Mouse (Mus musculus) T-helper 17 cell (primary cell): ENCODE measurements around the gene Srarp.

Source experiments
- in situ Hi-C, 2 experiments: fragments of 300-600 bp; cut with MboI, MseI; formaldehyde crosslinking; loops; 1 replicate in 1 of 2; 2 replicates in 1 of 2; pipeline ENCODE4 v1.15.1; 2025; ENCODE audit warnings: high pct_unique_total_duplicates in 2 of 2

Gene Srarp

DNA sequence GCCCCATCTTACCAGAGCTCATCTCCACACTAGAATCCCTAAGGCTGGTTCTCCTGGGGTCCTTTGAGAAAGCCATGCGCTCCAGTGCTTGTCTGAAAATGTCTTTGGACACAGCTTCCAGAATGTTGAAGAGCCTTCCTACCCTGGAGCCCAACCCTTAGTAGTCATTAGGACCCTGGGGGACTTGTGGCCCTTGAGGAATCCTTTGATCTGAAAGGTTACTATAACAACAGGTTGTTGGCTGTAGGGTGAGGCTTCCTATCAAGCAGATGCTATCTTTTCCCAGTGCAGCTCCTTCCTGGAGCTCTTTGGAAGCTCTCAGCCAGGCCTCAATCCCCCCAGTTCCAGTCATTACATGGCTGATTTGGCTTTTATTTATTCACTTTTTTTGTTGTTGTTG is at the start of gene Srarp:
Gene Srarp, minus strand, starts transcription at position 132 of the 400 bp plus-strand sequence.
- in situ Hi-C loops, result no loop called here

DNA sequence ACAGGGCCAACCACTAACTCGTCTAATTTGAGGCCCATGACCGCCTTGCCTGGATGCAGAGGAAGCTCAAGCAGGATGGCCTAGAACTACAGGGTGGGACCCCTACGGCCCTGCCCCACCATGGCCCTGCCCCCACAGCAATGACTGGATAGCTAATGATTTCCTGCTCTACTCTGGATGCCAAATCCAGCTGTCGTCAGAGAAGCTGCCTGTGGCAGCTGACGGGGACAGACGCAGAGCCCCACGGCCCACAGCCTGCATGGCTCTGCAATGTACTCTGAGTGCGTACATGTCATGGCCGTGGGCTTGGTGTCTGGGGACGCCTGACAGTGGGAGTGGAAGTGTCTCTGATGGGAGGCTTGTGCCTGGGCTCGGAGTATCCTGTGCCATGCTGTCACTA is 48.2 kb upstream of the Srarp start:
- in situ Hi-C loops, result no loop called here

- in situ Hi-C loops, result no loop called here
Observed at GRCm38 (mm10) chr4:141479411-141479810, 43.5 kb upstream of the Srarp start.

GRCm38 (mm10) chr4:141478794-141479193 is 42.9 kb upstream of the Srarp start:
- in situ Hi-C loops, result no loop called here

- in situ Hi-C loops, result no loop called here
Observed at GRCm38 (mm10) chr4:141478225-141478624, 42.3 kb upstream of the Srarp start.

GRCm38 (mm10) chr4:141477681-141478102 is 41.8 kb upstream of the Srarp start:
- in situ Hi-C loops, result no loop called here

DNA sequence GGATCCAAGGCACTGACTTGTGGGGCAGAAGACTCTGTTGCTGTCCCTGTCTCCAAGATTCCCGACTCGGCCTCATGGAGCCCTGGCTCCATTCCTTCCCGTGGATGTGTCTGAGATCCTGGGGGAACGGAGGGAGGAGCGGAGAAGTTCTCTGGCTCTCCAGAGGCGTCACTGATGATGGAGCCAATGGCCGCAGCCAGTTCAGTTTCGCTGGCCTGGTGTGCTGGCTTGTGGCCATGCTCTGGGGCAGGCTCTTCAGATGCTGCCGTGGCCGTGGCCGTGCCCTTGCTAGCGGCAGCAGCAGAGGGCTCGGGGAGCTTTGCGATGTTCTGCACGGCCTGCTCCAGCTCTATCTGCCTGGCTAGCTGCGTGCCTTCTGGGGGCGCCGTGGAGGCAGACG is 38.5 kb upstream of the Srarp start:
- in situ Hi-C loops, result loop anchor here in 1 of 2 experiments (5.0 kb wide), 1 partner anchor 103 kb away; no protein-coding TSS in a partner anchor

DNA sequence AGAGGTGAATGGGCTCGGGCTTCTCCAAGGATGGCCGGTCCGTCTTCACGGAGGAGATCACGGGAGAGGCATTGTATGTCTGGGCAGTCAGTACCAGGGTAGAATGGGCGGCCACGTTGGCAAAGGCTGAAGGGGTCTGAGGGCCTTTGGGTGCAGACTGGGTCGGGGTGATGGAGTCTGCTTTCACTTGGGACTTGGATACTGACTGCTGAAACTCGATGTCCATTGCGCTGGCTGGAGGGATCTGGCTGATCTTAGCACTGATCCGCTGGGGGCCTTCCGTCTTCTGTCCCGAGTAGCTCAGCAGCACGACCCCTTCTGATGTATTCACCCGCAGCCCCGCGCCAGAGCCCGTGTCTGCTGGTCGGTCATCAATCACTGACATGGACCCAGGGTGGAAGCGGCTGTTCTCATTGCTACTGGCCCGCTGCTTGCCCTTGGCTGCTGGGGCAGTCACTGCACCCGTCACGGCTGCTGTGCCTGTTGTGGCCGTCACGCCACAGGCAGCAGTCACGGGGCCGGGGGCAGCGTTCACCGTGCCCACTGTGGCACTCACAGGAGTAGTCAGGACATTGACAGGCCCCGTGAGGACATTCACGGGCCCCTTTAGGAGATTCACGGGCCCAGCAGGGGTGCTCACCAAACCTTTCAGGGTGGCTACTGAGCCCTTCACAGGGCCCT is 36.9 kb upstream of the Srarp start:
- in situ Hi-C loops, result loop anchor here in 1 of 2 experiments (5.0 kb wide), 1 partner anchor 105 kb away; no protein-coding TSS in a partner anchor

GRCm38 (mm10) chr4:141471491-141471890 is 35.6 kb upstream of the Srarp start:
- in situ Hi-C loops, result loop anchor here in 1 of 2 experiments (5.0 kb wide), 1 partner anchor 106 kb away; no protein-coding TSS in a partner anchor

- in situ Hi-C loops, result no loop called here
Observed at GRCm38 (mm10) chr4:141469343-141469742, 33.4 kb upstream of the Srarp start.

DNA sequence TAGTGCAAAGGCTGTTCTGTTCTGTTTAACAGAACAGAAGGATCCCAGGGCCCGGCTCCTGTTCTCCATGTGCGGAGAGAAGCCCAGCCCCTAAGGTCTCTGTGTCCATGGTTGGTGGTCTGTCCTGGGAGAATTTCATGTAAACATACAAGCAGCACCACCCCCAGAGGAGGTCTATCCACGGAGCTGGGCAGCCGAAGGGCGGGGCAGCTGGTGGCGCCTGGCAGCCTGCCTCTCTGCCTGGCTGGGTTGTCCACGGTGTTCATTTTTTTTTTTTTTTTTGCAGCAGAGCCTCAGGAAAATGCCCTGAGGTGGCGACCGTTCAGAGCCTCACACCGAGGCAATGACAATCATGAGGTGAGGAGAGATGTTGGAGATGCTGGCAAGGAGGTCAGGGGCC is 32.7 kb upstream of the Srarp start:
- in situ Hi-C loops, result no loop called here

DNA sequence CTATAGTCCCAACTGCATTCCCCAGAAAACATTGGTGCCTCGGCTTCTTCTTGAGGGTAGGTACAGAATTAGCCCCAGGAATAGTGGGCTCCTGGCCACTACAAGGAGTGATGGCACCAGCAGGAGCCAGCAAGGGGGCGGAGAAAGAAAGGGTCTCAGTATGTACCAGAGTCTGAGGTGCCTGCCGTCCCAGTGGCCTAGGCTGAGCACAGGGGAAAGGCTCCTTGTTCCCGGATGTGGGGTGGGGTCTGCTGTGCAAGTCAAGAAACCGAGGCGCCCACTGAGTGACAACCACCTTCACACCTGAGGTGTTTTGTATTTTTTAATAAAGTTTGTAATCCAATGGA is 31.6 kb upstream of the Srarp start:
- in situ Hi-C loops, result no loop called here

GRCm38 (mm10) chr4:141466844-141467580 is 31.1 kb upstream of the Srarp start:
- in situ Hi-C loops, result no loop called here

DNA sequence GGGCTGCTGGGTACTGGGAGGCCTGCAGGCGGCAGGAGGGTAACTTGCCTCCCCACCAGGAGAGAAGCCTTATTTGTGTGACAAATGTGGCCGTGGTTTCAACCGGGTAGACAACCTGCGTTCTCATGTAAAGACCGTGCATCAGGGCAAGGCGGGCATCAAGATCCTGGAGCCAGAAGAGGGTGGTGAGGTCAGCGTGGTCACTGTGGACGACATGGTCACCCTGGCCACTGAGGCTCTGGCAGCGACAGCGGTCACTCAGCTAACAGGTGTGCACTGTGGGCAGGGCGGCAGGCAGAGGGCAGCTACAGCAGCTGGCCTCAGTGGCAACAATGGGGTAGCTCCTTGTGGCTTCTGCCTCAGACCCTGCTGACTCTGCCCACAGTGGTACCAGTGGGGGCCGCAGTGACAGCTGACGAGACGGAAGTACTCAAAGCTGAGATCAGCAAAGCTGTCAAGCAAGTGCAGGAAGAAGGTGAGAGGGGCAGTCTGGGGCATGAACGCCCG is 30.4 kb upstream of the Srarp start:
- in situ Hi-C loops, result no loop called here

GRCm38 (mm10) chr4:141465512-141466288 is 29.8 kb upstream of the Srarp start:
- in situ Hi-C loops, result no loop called here

DNA sequence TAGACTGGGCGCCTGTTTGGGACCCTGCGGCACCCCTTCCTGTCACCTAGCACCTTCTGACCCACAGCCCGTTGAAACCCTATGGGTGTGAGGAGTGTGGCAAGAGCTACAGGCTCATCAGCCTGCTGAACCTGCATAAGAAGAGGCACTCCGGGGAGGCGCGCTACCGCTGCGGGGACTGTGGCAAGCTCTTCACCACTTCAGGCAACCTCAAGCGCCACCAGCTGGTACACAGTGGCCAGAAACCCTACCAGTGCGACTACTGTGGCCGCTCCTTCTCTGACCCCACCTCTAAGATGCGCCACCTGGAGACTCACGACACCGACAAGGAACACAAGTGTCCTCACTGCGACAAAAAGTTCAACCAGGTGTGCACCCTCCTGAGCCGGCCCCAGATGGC is 28.8 kb upstream of the Srarp start:
- in situ Hi-C loops, result no loop called here

GRCm38 (mm10) chr4:141463472-141463871 is 27.6 kb upstream of the Srarp start:
- in situ Hi-C loops, result no loop called here

DNA sequence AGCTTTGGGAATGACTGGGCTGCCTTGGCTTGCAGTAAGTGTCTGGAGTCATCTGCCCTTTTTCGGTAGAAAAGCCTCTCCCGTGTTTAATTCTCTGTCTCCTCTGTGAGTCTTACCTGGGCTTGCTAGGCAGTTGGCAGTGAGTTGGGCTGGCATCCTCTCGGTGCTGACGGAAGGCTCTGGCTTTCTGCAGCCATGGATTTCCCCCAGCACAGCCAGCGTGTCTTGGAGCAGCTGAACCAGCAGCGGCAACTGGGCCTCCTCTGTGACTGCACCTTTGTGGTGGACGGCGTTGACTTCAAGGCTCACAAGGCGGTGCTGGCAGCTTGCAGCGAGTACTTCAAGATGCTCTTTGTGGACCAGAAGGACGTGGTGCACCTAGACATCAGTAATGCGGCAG is 25.7 kb upstream of the Srarp start:
- in situ Hi-C loops, result no loop called here

GRCm38 (mm10) chr4:141461088-141461487 is 25.2 kb upstream of the Srarp start:
- in situ Hi-C loops, result no loop called here

- in situ Hi-C loops, result no loop called here
Observed at GRCm38 (mm10) chr4:141460481-141460880, 24.6 kb upstream of the Srarp start.

DNA sequence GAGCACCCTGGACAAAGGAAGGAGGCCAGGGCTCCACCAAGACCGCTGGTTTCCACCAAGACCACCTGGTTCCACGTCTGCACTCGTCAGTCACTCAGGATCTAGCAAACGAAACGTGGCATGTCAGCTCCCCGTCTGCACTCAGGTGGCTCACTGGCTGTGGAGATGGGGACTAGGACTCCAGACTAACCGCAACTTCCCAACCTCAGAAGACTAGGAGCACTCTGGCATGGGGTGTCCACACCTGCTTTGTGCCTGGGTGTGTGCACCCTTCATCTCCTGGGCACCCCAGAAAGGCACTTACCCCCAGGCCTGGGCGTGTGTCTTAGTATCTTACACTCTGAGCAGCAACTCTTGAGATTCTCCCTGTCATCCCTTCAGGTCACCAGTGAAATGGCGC is 23.9 kb upstream of the Srarp start:
- in situ Hi-C loops, result loop anchor here in 1 of 2 experiments (5.0 to 10.0 kb wide), 2 partner anchors 52 to 55 kb away; no protein-coding TSS in a partner anchor

- in situ Hi-C loops, result loop anchor here in 1 of 2 experiments (5.0 to 10.0 kb wide), 2 partner anchors 52 to 56 kb away; no protein-coding TSS in a partner anchor
Observed at GRCm38 (mm10) chr4:141458888-141459287, 23.0 kb upstream of the Srarp start.
